Mouse (Mus musculus): ENCODE data around the gene Galc. TPM values are rescaled to one million over a fixed set of nuclear protein-coding genes. Genes with fewer than 3 reads are reported as not detected.
"Not testable (repeated sequence)": the region's sequence is repeated elsewhere in the genome, so short reads cannot be mapped to it uniquely, and the experiment has no call there.

The Galc gene
- total and polyA plus RNA-seq, 3 experiments: 5.0 to 8.3 (median 7.3) TPM

- no peaks in the 10 kb centered on the region; the same call in 1 of the 2 replicates for H3K4me1 ChIP-seq (ENCODE audit: control insufficient read depth, insufficient read depth, low read length)
- H3K4me3 ChIP-seq: no peak overlapping the region
- no peak for TF ChIP-seq EP300 (IDR thresholded peaks at IDR 0.05; ENCODE audit: insufficient read depth, low read depth, low read length)
- TF ChIP-seq POLR2A (IDR thresholded peaks at IDR 0.05; ENCODE audit: insufficient read depth, low read depth, low read length): no peak
- TF ChIP-seq CTCF (IDR thresholded peaks at IDR 0.05): no peak
- DNase-seq: no peak
- H3K27me3 ChIP-seq (ENCODE audit: control insufficient read depth, insufficient read depth, low read length): no peaks in the 10 kb centered on the region
- no peak overlapping the region for H3K27ac ChIP-seq
- WGBS: 49% methylated on average over 4 of the region's 4 CpGs
- H3K36me3 ChIP-seq (ENCODE audit: control insufficient read depth, insufficient read depth, low read length): no peaks in the 10 kb centered on the region
- no peaks in the 10 kb centered on the region for H3K79me2 ChIP-seq (replicated peaks; ENCODE audit: control insufficient read depth, insufficient read depth, low read length)
- H3K9ac ChIP-seq (ENCODE audit: low read depth, low read length): no peak overlapping the region
- intact Hi-C loops (cut with DNase I): no loop called here
Observed at GRCm38 (mm10) chr12:98246835-98247234, 12.4 kb downstream of the Galc start.

- intact Hi-C loops (cut with DNase I): no loop called here
- Histone ChIP-seq H3K4me3 (no peak overlapping the region), H3K4me1 (ENCODE audit: control insufficient read depth, insufficient read depth, low read length) (no peaks in the 10 kb centered on the region), H3K9ac (ENCODE audit: low read depth, low read length) (no peak overlapping the region), H3K79me2 (replicated peaks; ENCODE audit: control insufficient read depth, insufficient read depth, low read length) (no peaks in the 10 kb centered on the region), H3K36me3 (ENCODE audit: control insufficient read depth, insufficient read depth, low read length) (no peaks in the 10 kb centered on the region), H3K27me3 (ENCODE audit: control insufficient read depth, insufficient read depth, low read length) (no peaks in the 10 kb centered on the region), H3K27ac (no peak overlapping the region)
- 89% methylated on average over 5 of the region's 5 CpGs for WGBS
- TF ChIP-seq EP300 (IDR thresholded peaks at IDR 0.05; ENCODE audit: insufficient read depth, low read depth, low read length): no peak
- no peak for TF ChIP-seq CTCF (IDR thresholded peaks at IDR 0.05)
- TF ChIP-seq POLR2A (IDR thresholded peaks at IDR 0.05; ENCODE audit: insufficient read depth, low read depth, low read length): no peak
- no peak for DNase-seq
Observed at GRCm38 (mm10) chr12:98244865-98245264, 14.4 kb downstream of the Galc start.

GRCm38 (mm10) chr12:98244161-98244560 is 15.1 kb downstream of the Galc start:
- no peaks in the 10 kb centered on the region for H3K4me1 ChIP-seq (ENCODE audit: control insufficient read depth, insufficient read depth, low read length)
- DNase-seq: no peak
- no peak overlapping the region for H3K9ac ChIP-seq (ENCODE audit: low read depth, low read length)
- intact Hi-C loops (cut with DNase I): no loop called here
- H3K27ac ChIP-seq: no peak overlapping the region
- H3K4me3 ChIP-seq: no peak overlapping the region
- H3K79me2 ChIP-seq (replicated peaks; ENCODE audit: control insufficient read depth, insufficient read depth, low read length): no peaks in the 10 kb centered on the region
- no peaks in the 10 kb centered on the region for H3K27me3 ChIP-seq (ENCODE audit: control insufficient read depth, insufficient read depth, low read length)
- WGBS: 85% methylated on average over 4 of the region's 4 CpGs
- TF ChIP-seq POLR2A (IDR thresholded peaks at IDR 0.05; ENCODE audit: insufficient read depth, low read depth, low read length) (no peak), EP300 (IDR thresholded peaks at IDR 0.05; ENCODE audit: insufficient read depth, low read depth, low read length) (no peak), CTCF (IDR thresholded peaks at IDR 0.05) (no peak)
- no peaks in the 10 kb centered on the region for H3K36me3 ChIP-seq (ENCODE audit: control insufficient read depth, insufficient read depth, low read length)

- H3K4me3 ChIP-seq; H3K79me2 ChIP-seq (replicated peaks; ENCODE audit: control insufficient read depth, insufficient read depth, low read length); H3K4me1 ChIP-seq (ENCODE audit: control insufficient read depth, insufficient read depth, low read length); DNase-seq; H3K9ac ChIP-seq (ENCODE audit: low read depth, low read length); intact Hi-C loops (cut with DNase I); H3K27ac ChIP-seq; H3K36me3 ChIP-seq (ENCODE audit: control insufficient read depth, insufficient read depth, low read length); H3K27me3 ChIP-seq (ENCODE audit: control insufficient read depth, insufficient read depth, low read length): not testable (repeated sequence)
- WGBS: 69% methylated on average over 6 of the region's 6 CpGs
Observed at GRCm38 (mm10) chr12:98238478-98238877, 20.8 kb downstream of the Galc start.

GRCm38 (mm10) chr12:98227037-98227436 is 32.2 kb downstream of the Galc start:
- intact Hi-C loops (cut with DNase I): no loop called here
- H3K79me2 ChIP-seq (replicated peaks; ENCODE audit: control insufficient read depth, insufficient read depth, low read length): no peaks in the 10 kb centered on the region
- DNase-seq: no peak
- no peak overlapping the region for H3K27ac ChIP-seq
- TF ChIP-seq POLR2A (IDR thresholded peaks at IDR 0.05; ENCODE audit: insufficient read depth, low read depth, low read length): no peak
- TF ChIP-seq CTCF (IDR thresholded peaks at IDR 0.05): no peak
- TF ChIP-seq EP300 (IDR thresholded peaks at IDR 0.05; ENCODE audit: insufficient read depth, low read depth, low read length): no peak
- no peak overlapping the region for H3K9ac ChIP-seq (ENCODE audit: low read depth, low read length)
- H3K4me3 ChIP-seq: no peak overlapping the region
- H3K36me3 ChIP-seq (ENCODE audit: control insufficient read depth, insufficient read depth, low read length): peaks cover 2% of the 10 kb centered on the region; the same call in 1 of the 2 replicates
- 91% methylated on average over 2 of the region's 2 CpGs for WGBS
- no peaks in the 10 kb centered on the region for H3K27me3 ChIP-seq (ENCODE audit: control insufficient read depth, insufficient read depth, low read length)
- H3K4me1 ChIP-seq (ENCODE audit: control insufficient read depth, insufficient read depth, low read length): no peaks in the 10 kb centered on the region

GRCm38 (mm10) chr12:98223286-98223685 is 36.0 kb downstream of the Galc start:
- Histone ChIP-seq H3K4me3 (no peak overlapping the region), H3K27me3 (ENCODE audit: control insufficient read depth, insufficient read depth, low read length) (no peaks in the 10 kb centered on the region), H3K27ac (no peak overlapping the region), H3K4me1 (ENCODE audit: control insufficient read depth, insufficient read depth, low read length) (no peaks in the 10 kb centered on the region), H3K9ac (ENCODE audit: low read depth, low read length) (no peak overlapping the region), H3K79me2 (replicated peaks; ENCODE audit: control insufficient read depth, insufficient read depth, low read length) (no peaks in the 10 kb centered on the region), H3K36me3 (ENCODE audit: control insufficient read depth, insufficient read depth, low read length) (peaks cover 2% of the 10 kb centered on the region; the same call in 1 of the 2 replicates)
- intact Hi-C loops (cut with DNase I): no loop called here
- TF ChIP-seq POLR2A (IDR thresholded peaks at IDR 0.05; ENCODE audit: insufficient read depth, low read depth, low read length) (no peak), EP300 (IDR thresholded peaks at IDR 0.05; ENCODE audit: insufficient read depth, low read depth, low read length) (no peak), CTCF (IDR thresholded peaks at IDR 0.05) (no peak)
- 84% methylated on average over 5 of the region's 5 CpGs for WGBS
- no peak for DNase-seq

Measured in heart, adult 2 months (tissue).